Mouse (Mus musculus) kidney, adult 2 months (tissue): Measurements from ENCODE around the gene Hist1h3a. TPM values are rescaled to one million over a fixed set of nuclear protein-coding genes. Genes with fewer than 3 reads are reported as not detected.
A peak's percentile ranks its signal among the peaks of the same experiment; 100 is the strongest.
"Not testable (repeated sequence)": the region's sequence is repeated elsewhere in the genome, so short reads cannot be mapped to it uniquely, and the experiment has no call there.

ENCODE experiments used
- DNase-seq: peaks from one replicate; pipeline ENCODE4 v3.0.0; 2021
- H3K27ac ChIP-seq: fragments of 200-500 bp; 2 replicates; pipeline ENCODE4 v1.5.1; 2012; ENCODE audit warnings: low read depth, low read length, control low read depth, inconsistent platforms; ENCODE audit not compliant: insufficient read depth
- H3K27me3 ChIP-seq: fragments of 200-500 bp; replicated peaks from 2 replicates; pipeline ENCODE4 v1.6.1; 2012; ENCODE audit warnings: mild to moderate bottlenecking, moderate library complexity, low read length, inconsistent platforms; ENCODE audit not compliant: control insufficient read depth, insufficient read depth
- H3K36me3 ChIP-seq: fragments of 200-500 bp; 2 replicates; pipeline ENCODE4 v1.6.1; 2012; ENCODE audit warnings: mild to moderate bottlenecking, moderate library complexity, low read length, inconsistent platforms; ENCODE audit not compliant: control insufficient read depth, insufficient read depth
- H3K4me1 ChIP-seq: fragments of 200-500 bp; 2 replicates; pipeline ENCODE4 v1.6.1; 2011; ENCODE audit warnings: low read length; ENCODE audit not compliant: control insufficient read depth, insufficient read depth
- H3K4me3 ChIP-seq: fragments of 200-500 bp; 2 replicates; pipeline ENCODE4 v1.5.1; 2011; ENCODE audit warnings: mild to moderate bottlenecking, low read depth, low read length, control low read depth; ENCODE audit not compliant: insufficient read depth
- CTCF ChIP-seq: fragments of 200-500 bp; conservative IDR thresholded peaks from 2 replicates; pipeline ENCODE4 v1.5.1; 2011; ENCODE audit warnings: low read depth, mild to moderate bottlenecking, control low read depth, low read length, moderate library complexity, mixed read lengths; ENCODE audit not compliant: insufficient read depth, insufficient read length
- POLR2A ChIP-seq: fragments of 200-500 bp; IDR thresholded peaks from one replicate; pipeline ENCODE4 v1.6.1; 2011; ENCODE audit warnings: low read depth, low read length, control low read depth
- WGBS: fragments of 180-500 bp; shearing (Covaris S2); methylation state at CpG from one replicate; pipeline ENCODE4 v1.1.7; 2018; 5-methylcytosine and 5-hydroxymethylcytosine counted together
- polyA plus RNA-seq: library from polyadenylated mRNA; depleted of rRNA; stranded (reverse); fragments of >200 nt; gene quantifications from 2 replicates; pipeline ENCODE4 v1.2.3, GENCODE M21; 2012; rRNA removed

Gene Hist1h3a
- 0.74 and 1.5 TPM in 2 replicates for polyA plus RNA-seq

DNA sequence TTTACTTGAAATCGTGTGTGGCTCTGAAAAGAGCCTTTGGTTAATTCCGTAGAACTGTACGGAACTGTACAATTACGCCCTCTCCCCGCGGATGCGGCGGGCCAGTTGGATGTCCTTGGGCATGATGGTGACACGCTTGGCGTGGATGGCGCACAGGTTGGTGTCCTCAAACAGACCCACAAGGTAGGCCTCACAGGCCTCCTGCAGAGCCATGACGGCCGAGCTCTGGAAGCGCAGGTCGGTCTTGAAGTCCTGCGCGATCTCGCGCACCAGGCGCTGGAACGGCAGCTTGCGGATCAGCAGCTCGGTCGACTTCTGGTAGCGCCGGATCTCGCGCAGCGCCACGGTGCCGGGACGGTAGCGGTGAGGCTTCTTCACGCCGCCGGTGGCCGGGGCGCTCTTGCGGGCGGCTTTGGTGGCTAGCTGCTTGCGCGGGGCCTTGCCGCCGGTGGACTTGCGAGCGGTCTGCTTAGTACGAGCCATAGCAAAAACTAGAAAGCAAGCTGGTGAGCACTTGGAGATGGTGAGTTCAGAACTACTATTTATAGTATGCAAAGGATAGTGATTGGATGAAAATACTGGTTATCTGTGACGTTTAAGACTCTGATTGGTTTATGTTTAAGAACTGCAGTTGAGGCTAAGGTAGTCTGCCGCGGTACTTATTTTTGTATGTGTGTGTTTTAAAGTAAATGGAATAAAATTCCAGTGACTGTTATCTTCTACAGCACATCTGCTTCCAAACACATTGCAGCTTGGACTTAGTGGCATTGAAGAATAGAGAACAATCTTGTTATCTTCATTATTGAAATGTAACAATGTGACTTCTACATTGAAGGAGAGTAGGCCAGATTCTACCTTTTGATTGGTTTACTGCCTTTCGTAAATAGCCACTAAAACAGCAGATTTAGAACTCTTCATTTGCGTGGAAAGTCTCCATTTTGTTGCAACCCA is at the start of gene Hist1h3a:
Gene Hist1h3a (minus strand): TSS at position 516 of the 951 bp plus-strand sequence.
- H3K36me3 ChIP-seq, H3K27me3 ChIP-seq: not testable (repeated sequence)
- peaks cover 11% of the 10 kb centered on the region; the same call in 1 of the 2 replicates for H3K4me1 ChIP-seq
- WGBS = 1% methylated on average over 30 of the region's 52 CpGs
- H3K4me3 ChIP-seq = peak within 1 kb of the TSS; percentile 53
- DNase-seq = peak; percentile 84
- peak within 1 kb of the TSS; percentile 46; the same call in 1 of the 2 replicates for H3K27ac ChIP-seq

DNA sequence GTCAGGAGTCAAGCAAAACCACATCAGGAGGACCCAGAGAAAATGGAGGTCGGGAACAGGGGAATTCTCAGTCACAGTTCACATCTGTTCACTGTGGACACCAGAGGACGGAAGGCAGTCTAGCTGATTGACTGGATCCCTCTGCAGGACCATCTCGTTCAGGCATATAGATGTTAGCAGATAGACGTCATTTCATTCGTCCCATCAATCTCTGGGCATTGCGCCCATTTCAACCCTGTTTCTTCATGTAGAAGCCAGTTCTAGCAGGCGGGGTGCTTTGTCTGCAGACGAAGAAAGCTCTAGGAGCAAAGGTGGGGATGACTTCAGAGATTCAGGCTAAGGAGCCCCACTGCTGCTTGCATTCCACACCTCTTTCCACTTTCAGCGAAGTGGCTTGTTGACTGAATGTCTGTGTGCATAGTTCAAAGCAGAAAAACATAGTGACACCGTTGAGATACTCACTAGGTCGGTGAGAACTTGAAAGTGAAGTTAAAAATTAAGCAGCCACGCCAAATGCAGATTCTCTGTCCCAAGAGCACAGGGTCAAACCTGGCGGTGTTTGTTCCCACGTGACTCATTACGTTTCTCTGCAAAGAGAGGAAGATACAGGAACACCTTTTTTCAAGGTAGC is 44.4 kb upstream of the Hist1h3a start, which contains the start of gene Slc17a2:
Gene Slc17a2 (plus strand): TSS at position 572 of the 631 bp plus-strand sequence.
- 53% methylated on average over 15 of the region's 15 CpGs for WGBS
- Histone ChIP-seq H3K27ac (no peak within 1 kb of the TSS), H3K4me1 (peaks cover 5% of the 10 kb centered on the region; the same call in 1 of the 2 replicates), H3K36me3 (no peaks in the 10 kb centered on the region), H3K4me3 (no peak within 1 kb of the TSS), H3K27me3 (no peaks in the 10 kb centered on the region)
- TF ChIP-seq POLR2A = no peak
- no peak for TF ChIP-seq CTCF
- DNase-seq = peak; percentile 74

GRCm38 (mm10) chr13:23804532-23804931 is 42.3 kb upstream of the Hist1h3a start:
- 54% methylated on average over 2 of the region's 2 CpGs for WGBS
- Histone ChIP-seq H3K27me3 (no peaks in the 10 kb centered on the region), H3K4me1 (peaks cover 5% of the 10 kb centered on the region; the same call in 1 of the 2 replicates), H3K36me3 (no peaks in the 10 kb centered on the region), H3K4me3 (no peak overlapping the region), H3K27ac (no peak overlapping the region)
- no peak for TF ChIP-seq CTCF
- TF ChIP-seq POLR2A = no peak
- peak; percentile 3 for DNase-seq

- H3K36me3 ChIP-seq = no peaks in the 10 kb centered on the region
- H3K4me3 ChIP-seq = no peak overlapping the region
- no peak overlapping the region for H3K27ac ChIP-seq
- H3K4me1 ChIP-seq = no peaks in the 10 kb centered on the region
- H3K27me3 ChIP-seq = no peaks in the 10 kb centered on the region; the same call in 1 of the 2 replicates
- DNase-seq = peak; percentile 3
- TF ChIP-seq POLR2A (no peak), CTCF (no peak)
- 41% methylated on average over 5 of the region's 5 CpGs for WGBS
Observed at GRCm38 (mm10) chr13:23799405-23799804, 37.2 kb upstream of the Hist1h3a start.

- TF ChIP-seq CTCF = 0 out of 2 replicates have a peak, but pooled peaks have one; percentile 18
- TF ChIP-seq POLR2A = no peak
- H3K36me3 ChIP-seq = no peaks in the 10 kb centered on the region
- peak; percentile 57 for DNase-seq
- no peak overlapping the region for H3K27ac ChIP-seq
- H3K4me1 ChIP-seq = no peaks in the 10 kb centered on the region
- WGBS = 33% methylated on average over 2 of the region's 2 CpGs
- H3K4me3 ChIP-seq = no peak overlapping the region
- H3K27me3 ChIP-seq = no peaks in the 10 kb centered on the region; the same call in 1 of the 2 replicates
Observed at GRCm38 (mm10) chr13:23792520-23792919, 30.3 kb upstream of the Hist1h3a start.

DNA sequence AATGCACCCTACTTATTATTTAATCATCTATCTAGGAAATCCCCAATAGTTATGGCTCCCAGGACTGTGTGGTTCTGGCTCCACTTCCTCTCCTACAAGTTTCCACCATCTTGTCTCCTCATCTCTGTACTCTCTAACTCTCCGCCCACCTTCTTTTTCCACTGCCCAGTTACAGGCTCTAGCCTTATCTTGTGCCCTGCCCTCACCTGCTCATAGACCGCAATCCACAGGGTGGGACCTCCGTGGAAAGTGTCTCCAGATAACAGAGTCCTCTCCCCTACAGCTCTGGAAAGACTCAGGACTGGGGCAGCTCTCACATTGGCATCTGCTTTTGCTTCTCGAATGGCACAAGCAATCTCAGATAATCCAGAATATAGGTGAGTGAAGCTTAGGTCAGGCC is 16.8 kb upstream of the Hist1h3a start:
- DNase-seq = no peak
- TF ChIP-seq POLR2A = no peak
- TF ChIP-seq CTCF = no peak
- no peak overlapping the region for H3K4me3 ChIP-seq
- no peaks in the 10 kb centered on the region for H3K27me3 ChIP-seq
- no peak overlapping the region for H3K27ac ChIP-seq
- WGBS = 91% methylated on average over 4 of the region's 4 CpGs
- no peaks in the 10 kb centered on the region for H3K4me1 ChIP-seq
- H3K36me3 ChIP-seq = no peaks in the 10 kb centered on the region

DNA sequence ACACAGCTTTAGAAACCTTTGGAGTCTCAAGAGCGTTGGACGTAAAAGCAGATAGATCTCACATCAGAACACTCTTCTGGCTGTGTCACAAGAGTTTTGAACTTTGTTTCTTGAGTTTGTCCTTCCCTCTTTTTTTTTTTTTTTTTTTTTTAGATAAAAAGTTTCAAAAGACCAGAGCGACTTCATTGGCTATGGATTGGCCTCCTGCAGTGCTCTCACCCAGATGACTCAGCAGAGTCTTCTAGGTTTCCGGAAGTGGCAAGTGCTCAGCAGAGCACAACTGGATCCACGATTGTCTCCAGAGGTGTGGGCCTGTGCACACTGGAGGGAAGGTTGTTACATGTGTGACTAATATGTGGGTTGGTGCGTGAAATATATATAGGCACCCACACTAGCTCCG is 16.2 kb upstream of the Hist1h3a start:
- Histone ChIP-seq H3K27ac (no peak overlapping the region), H3K36me3 (no peaks in the 10 kb centered on the region), H3K27me3 (no peaks in the 10 kb centered on the region), H3K4me3 (no peak overlapping the region), H3K4me1 (no peaks in the 10 kb centered on the region)
- TF ChIP-seq CTCF (no peak), POLR2A (no peak)
- WGBS = 86% methylated on average over 7 of the region's 7 CpGs
- DNase-seq = no peak
